Mouse (Mus musculus) spleen, adult 2 months (tissue): ENCODE data around the gene a.

ENCODE experiments used
- CTCF ChIP-seq: fragments of 200-500 bp; IDR thresholded peaks from 2 replicates; pipeline ENCODE4 v1.5.1; 2011; ENCODE audit warnings: mild to moderate bottlenecking, inconsistent platforms; ENCODE audit not compliant: insufficient read depth, insufficient read length, insufficient replicate concordance; ENCODE audit errors: extremely low read depth
- POLR2A ChIP-seq: fragments of 200-500 bp; IDR thresholded peaks from 2 replicates; pipeline ENCODE4 v1.6.1; 2011; ENCODE audit warnings: low read depth, low read length, inconsistent platforms

DNA sequence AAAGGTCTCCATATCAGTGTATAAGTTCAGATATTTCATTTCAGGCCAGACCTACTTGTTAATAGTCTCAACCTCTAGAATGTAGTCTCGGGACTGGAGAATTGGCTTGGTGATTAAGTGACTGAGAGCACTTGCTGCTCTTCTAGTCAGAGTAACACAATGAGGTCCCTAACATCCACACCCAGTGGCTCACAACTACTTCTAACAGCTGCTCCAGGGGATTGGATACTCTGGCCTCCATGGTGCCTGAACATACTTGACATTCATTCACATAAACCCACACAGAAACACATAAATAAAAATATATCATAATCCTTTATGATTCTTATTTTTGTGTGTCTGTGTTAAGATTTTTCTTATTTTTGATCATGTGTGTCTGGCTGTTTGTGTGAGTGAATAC lies 27.4 kb downstream of the a start:
- TF ChIP-seq CTCF (no peak), POLR2A (no peak)
